Mouse (Mus musculus) limb, embryonic 15.5 days (tissue): ENCODE results near the gene Uqcrh. TPM values are rescaled to one million over a fixed set of nuclear protein-coding genes. Genes with fewer than 3 reads are reported as not detected.

Experiments used
- ATAC-seq: fragments of 200-750 bp; cut with Nextera tagmentation; 2 replicates; pipeline ENCODE4 v1.8.0; 2017; ENCODE audit warnings: low read depth, moderate TSS enrichment; ENCODE audit not compliant: insufficient number of reproducible peaks, low FRiP score, low TSS enrichment
- H3K27ac ChIP-seq: fragments of 300-500 bp; sonication (generic); 2 replicates; pipeline ENCODE4 v1.5.1; 2015; ENCODE audit warnings: moderate library complexity, mild to moderate bottlenecking, inconsistent platforms
- H3K27me3 ChIP-seq: fragments of 300-500 bp; sonication (generic); 2 replicates; pipeline ENCODE4 v1.6.1; 2015; ENCODE audit warnings: inconsistent platforms
- H3K36me3 ChIP-seq: fragments of 300-500 bp; sonication (generic); 2 replicates; pipeline ENCODE4 v1.6.1; 2015; ENCODE audit warnings: inconsistent platforms
- H3K4me1 ChIP-seq: fragments of 300-500 bp; sonication (generic); 2 replicates; pipeline ENCODE4 v1.6.1; 2015; ENCODE audit warnings: inconsistent platforms
- H3K4me2 ChIP-seq: fragments of 300-500 bp; sonication (generic); 2 replicates; pipeline ENCODE4 v1.6.1; 2015; ENCODE audit warnings: mild to moderate bottlenecking, inconsistent platforms
- H3K4me3 ChIP-seq: fragments of 300-500 bp; sonication (generic); 2 replicates; pipeline ENCODE4 v1.5.1; 2015; ENCODE audit warnings: mild to moderate bottlenecking, inconsistent platforms
- H3K9ac ChIP-seq: fragments of 300-500 bp; sonication (generic); 2 replicates; pipeline ENCODE4 v1.6.1; 2015; ENCODE audit warnings: inconsistent platforms
- H3K9me3 ChIP-seq: fragments of 300-500 bp; sonication (generic); 2 replicates; pipeline ENCODE4 v1.6.1; 2016; ENCODE audit warnings: inconsistent platforms
- WGBS: fragments of 180-500 bp; shearing (Covaris S2); methylation state at CpG from one replicate; pipeline ENCODE4 v1.1.7; 2015; 5-methylcytosine and 5-hydroxymethylcytosine counted together
- polyA plus RNA-seq: library from polyadenylated mRNA; unstranded; fragments of >200 nt; fragmentation: Nextera tagmentation; extraction: Ambion mirVana; gene quantifications from 2 replicates; pipeline ENCODE4 v1.2.1, GENCODE M21; 2015

Uqcrh gene
- polyA plus RNA-seq, result 456 and 471 TPM in 2 replicates

DNA sequence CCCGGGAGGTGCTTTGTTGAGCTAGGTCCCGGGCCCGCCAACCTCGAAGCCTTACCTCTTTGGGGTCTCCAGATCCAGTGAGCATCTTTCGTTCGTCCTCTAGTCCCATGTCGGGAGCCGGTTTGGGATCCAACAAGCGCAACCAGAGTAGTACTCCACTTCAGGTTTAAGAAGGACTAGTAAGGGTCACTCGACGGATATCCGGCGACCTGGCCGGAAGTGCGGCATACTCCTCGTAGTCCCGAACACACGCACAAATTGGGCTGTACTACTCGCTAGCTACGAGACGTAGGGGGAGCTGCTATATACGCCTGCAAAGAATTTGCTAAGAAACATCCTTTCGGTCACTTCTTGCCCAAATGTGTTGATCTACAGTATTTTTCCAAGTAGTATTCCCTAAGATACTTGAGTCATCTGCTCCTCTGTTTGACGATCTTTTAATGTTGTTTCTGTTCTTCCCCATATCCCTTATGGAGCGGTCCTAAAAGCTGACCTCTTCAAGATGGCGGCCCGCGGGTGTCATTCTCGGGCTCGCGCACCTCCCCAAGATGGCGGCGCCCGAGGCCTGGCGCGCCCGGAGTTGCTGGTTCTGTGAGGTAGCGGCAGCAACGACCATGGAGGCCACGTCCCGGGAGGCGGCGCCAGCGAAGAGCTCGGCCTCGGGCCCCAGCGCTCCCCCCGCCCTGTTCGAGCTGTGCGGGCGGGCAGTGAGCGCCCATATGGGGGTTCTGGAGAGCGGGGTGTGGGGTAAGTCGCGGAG lies at the start of gene Uqcrh, which contains the start of gene Lrrc41:
TSS of gene Uqcrh (minus strand) at position 211 of the 760 bp plus-strand sequence.
TSS of gene Lrrc41 (plus strand) at position 409 of the 760 bp plus-strand sequence.
- Histone ChIP-seq H3K4me3 (peak within 1 kb of the TSS; percentile 96), H3K4me1 (peaks cover 26% of the 10 kb centered on the region), H3K27ac (peak within 1 kb of the TSS; percentile 99), H3K36me3 (peaks cover 13% of the 10 kb centered on the region; the same call in 1 of the 2 replicates), H3K9me3 (no peaks in the 10 kb centered on the region), H3K9ac (peak within 1 kb of the TSS; percentile 99), H3K27me3 (no peaks in the 10 kb centered on the region), H3K4me2 (peak within 1 kb of the TSS; percentile 58)
- under 1% methylated on average over 55 of the region's 55 CpGs for WGBS
- ATAC-seq, result peak; percentile 94

DNA sequence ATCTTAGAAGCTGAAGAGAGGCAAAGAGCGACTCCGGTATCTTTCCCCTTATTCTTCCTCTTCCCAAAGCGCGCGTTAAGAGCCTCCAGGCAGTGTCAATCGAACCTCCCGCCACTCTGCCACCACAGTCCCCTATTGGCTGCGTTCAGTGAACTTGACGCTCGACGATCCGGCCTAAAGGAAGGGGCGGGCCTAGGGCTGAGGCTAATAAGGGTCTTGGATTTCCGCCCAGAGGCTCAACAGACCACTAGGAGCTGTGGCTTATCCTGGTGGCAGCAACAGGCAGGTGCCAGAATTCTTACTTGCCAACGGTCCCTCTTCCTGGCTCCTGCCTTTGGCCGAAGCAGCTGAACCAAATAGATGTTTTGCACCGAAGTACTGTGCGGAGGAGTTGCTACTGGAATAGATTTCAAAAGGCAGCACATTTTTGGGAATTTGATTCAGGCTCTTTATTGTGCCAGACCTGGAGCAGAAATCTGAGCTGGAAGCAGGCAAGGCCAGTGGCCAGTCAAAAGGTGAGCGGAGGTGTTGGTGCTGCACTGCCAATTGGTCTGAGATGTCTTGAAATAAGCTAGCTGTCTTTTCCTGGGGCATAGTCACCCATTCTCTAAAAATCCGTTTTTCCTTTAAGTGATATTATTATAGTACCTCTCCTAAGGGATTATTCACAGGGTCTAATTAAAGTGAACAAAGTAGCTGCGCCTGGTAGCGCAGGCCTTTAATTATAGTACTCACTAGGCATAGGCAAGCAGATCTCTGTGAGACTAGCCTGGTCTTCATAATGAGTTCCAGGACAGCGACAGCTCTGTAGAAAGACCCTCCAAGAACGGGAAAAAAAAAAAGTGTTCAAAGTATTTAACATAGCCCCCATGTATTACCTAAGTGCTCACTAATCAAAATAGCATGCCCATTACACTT lies 49.0 kb upstream of the Uqcrh start, which contains the start of the genes Rad54l and Pomgnt1:
TSS of gene Rad54l (minus strand) at position 89 of the 918 bp plus-strand sequence.
TSS of gene Pomgnt1 (plus strand) at position 239 of the 918 bp plus-strand sequence.
- peak within 1 kb of the TSS; percentile 65 for H3K27ac ChIP-seq
- no peaks in the 10 kb centered on the region for H3K27me3 ChIP-seq
- peak; percentile 93 for ATAC-seq
- H3K36me3 ChIP-seq, result no peaks in the 10 kb centered on the region; the same call in 1 of the 2 replicates
- peak within 1 kb of the TSS; percentile 47 for H3K4me3 ChIP-seq
- H3K4me1 ChIP-seq, result peaks cover 11% of the 10 kb centered on the region
- peak within 1 kb of the TSS; percentile 58 for H3K4me2 ChIP-seq
- peak within 1 kb of the TSS; percentile 35 for H3K9ac ChIP-seq
- 3% methylated on average over 24 of the region's 24 CpGs for WGBS
- H3K9me3 ChIP-seq, result no peaks in the 10 kb centered on the region

DNA sequence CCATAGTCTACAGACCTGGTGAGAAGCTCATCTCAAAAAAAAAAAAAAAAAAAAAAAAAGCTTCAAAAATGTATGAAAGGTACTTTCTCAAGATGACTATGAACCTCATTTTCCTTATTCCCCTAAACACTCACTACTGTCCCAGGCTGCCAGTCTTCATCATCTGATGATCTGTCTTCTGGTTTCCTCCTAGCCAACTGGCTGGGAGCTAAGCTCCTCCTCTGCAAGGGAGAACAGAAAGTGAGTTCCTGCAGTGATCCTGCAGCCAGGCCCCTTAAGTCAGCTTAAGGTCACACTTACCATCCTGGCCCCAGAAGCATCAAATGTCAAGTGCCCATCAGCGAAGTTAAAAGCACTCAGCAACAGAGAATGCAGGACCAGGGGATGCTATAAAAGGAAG lies 47.9 kb upstream of the Uqcrh start:
- WGBS, result 3% methylated on average over 1 of the region's 1 CpGs
- H3K9me3 ChIP-seq, result no peaks in the 10 kb centered on the region
- peak overlapping the region; percentile 47 for H3K4me3 ChIP-seq
- H3K36me3 ChIP-seq, result no peaks in the 10 kb centered on the region; the same call in 1 of the 2 replicates
- H3K4me2 ChIP-seq, result peak overlapping the region; percentile 58
- H3K9ac ChIP-seq, result peak overlapping the region; percentile 35
- H3K27ac ChIP-seq, result no peak overlapping the region
- peaks cover 11% of the 10 kb centered on the region for H3K4me1 ChIP-seq
- ATAC-seq, result no peak
- H3K27me3 ChIP-seq, result no peaks in the 10 kb centered on the region

DNA sequence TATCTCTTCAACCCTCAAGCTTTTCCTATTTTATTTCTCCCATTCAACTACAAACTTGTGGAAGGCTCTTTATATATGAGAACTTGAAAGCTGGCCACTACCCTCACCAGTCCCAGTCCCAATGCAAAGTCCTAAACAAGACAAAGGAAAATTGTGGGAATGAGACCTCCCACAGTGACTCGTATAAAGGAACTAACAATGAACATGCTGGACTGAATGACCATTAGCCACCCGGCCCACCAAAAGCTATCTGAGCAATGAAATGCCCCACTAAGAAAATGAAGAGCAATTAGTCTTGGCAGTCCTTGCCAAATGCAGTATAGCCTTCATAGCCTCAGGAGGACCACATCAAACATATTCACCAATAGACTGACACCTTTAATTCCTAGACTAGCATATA lies 36.6 kb upstream of the Uqcrh start:
- no peak overlapping the region for H3K4me3 ChIP-seq
- H3K27ac ChIP-seq, result no peak overlapping the region
- WGBS, result 80% methylated on average over 2 of the region's 2 CpGs
- H3K27me3 ChIP-seq, result no peaks in the 10 kb centered on the region
- H3K9me3 ChIP-seq, result no peaks in the 10 kb centered on the region
- H3K9ac ChIP-seq, result no peak overlapping the region
- peaks cover 10% of the 10 kb centered on the region; the same call in 1 of the 2 replicates for H3K36me3 ChIP-seq
- H3K4me2 ChIP-seq, result no peak overlapping the region
- ATAC-seq, result no peak
- no peaks in the 10 kb centered on the region for H3K4me1 ChIP-seq

DNA sequence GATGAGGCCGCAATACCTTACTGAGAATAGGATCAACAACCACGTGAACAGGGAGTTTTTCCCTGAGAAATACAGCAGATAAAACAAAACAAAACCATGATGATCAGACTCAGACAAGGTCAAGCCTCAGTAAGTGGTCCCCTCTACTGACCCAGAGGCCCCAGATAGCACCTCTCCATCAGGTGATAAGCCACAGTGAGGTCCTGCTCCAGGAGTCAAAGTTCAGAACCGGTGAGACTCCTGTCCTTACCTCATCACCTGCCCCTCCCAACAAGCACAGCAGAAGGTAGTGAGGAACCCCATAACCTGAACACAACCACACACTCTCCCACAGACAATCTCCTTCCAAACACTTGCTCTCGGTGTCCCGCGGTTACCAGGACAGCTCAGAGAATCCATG lies 35.8 kb upstream of the Uqcrh start:
- Histone ChIP-seq H3K4me1 (no peaks in the 10 kb centered on the region), H3K4me2 (no peak overlapping the region), H3K27me3 (no peaks in the 10 kb centered on the region), H3K9ac (no peak overlapping the region), H3K9me3 (no peaks in the 10 kb centered on the region), H3K27ac (no peak overlapping the region), H3K36me3 (peaks cover 10% of the 10 kb centered on the region; the same call in 1 of the 2 replicates), H3K4me3 (no peak overlapping the region)
- WGBS, result 95% methylated on average over 6 of the region's 6 CpGs
- no peak for ATAC-seq

DNA sequence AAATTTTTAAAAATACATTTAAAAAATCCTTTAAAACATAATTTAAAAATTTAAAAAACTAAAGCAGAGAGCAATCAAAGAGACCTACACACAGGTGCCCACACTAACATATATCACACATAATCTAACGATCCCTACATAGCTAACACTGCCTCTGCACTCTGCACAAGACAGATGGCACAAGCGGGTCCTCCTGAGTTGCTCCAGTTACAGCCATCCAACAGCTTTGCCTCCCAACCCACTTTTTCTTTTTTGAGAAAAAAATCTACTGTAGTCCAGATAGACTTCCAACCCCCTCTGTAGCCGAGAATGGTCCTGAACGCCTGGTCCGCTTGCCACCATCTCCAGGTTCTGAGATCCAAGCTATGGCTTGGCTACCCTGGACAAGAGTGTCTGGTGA lies 30.4 kb upstream of the Uqcrh start:
- Histone ChIP-seq H3K4me2 (no peak overlapping the region), H3K4me1 (no peaks in the 10 kb centered on the region), H3K36me3 (peaks cover 26% of the 10 kb centered on the region), H3K4me3 (no peak overlapping the region), H3K27ac (no peak overlapping the region), H3K27me3 (no peaks in the 10 kb centered on the region), H3K9ac (no peak overlapping the region), H3K9me3 (no peaks in the 10 kb centered on the region)
- no peak for ATAC-seq
- WGBS, result 95% methylated on average over 5 of the region's 5 CpGs

DNA sequence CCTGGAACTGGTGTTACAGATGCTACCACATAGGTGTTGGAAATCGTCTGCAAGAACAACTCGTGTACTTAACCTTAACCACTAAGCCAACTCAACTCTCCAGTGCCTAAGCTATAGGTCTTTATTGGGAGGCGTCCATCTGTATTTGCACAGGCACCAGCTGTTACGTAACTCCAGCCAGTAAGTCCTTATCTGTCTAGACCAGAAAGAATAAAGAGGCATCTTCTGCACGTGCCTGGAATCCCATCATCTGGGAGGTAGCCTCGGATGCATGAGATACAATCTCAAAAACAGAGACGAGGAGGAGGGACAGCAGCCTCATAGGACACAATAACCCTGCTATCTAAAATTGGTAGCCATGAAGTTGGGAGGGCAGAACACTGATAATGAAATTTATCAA lies 26.1 kb upstream of the Uqcrh start:
- WGBS, result 87% methylated on average over 7 of the region's 7 CpGs

DNA sequence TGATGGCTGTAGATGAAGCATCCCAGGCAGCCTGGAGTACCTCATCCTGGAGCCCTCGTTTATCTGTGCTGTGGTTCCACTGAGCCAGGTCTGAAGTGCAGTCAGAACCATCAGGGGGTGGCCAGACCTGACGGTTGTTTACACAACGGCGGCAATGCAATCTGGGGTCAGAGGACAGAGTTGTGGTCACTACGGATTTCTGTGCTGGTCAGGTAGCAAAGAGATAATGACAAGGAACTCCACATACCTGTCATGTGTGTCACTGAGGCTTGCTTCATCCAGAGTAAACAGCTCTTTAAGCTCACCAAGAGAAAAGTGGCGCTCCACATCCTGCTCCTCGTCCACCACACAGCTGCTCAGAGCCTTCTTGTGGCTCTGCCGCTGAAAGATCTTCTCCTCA lies 22.3 kb upstream of the Uqcrh start:
- H3K36me3 ChIP-seq, result peaks cover 94% of the 10 kb centered on the region
- no peak for ATAC-seq
- 85% methylated on average over 8 of the region's 8 CpGs for WGBS

More for the DNA sequence above, 26.1 kb upstream of the Uqcrh start:
- no peak overlapping the region for H3K4me2 ChIP-seq
- no peak overlapping the region for H3K27ac ChIP-seq
- H3K9me3 ChIP-seq, result no peaks in the 10 kb centered on the region
- no peak for ATAC-seq
- H3K4me3 ChIP-seq, result no peak overlapping the region
- no peak overlapping the region for H3K9ac ChIP-seq
- H3K27me3 ChIP-seq, result no peaks in the 10 kb centered on the region
- no peaks in the 10 kb centered on the region for H3K4me1 ChIP-seq
- H3K36me3 ChIP-seq, result peaks cover 66% of the 10 kb centered on the region

DNA sequence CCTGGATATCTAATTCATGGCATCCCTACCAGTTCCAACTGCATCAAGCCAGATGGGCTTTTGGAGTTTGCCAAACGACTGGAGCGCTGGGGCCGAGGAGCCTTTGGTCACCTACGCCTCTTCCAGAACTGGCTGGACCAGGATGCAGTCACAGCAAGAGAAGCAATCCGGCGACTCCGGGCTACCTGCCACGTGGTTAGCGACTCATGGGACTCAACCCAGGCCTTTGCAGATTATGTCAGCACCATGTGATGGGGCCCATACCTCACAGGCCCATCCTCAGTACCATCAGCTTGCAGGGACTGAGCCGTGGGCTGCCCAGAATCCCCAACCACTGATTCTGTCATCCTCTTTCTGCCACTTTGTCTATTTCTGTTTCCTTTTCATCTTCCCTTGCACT lies 21.4 kb upstream of the Uqcrh start:
- Histone ChIP-seq H3K4me2 (no peak overlapping the region), H3K9me3 (no peaks in the 10 kb centered on the region), H3K27ac (no peak overlapping the region), H3K36me3 (peaks cover 98% of the 10 kb centered on the region), H3K9ac (no peak overlapping the region), H3K4me3 (no peak overlapping the region), H3K4me1 (no peaks in the 10 kb centered on the region), H3K27me3 (no peaks in the 10 kb centered on the region)
- 86% methylated on average over 10 of the region's 10 CpGs for WGBS
- ATAC-seq, result no peak

More for the DNA sequence above, 22.3 kb upstream of the Uqcrh start:
- H3K9ac ChIP-seq, result no peak overlapping the region
- no peak overlapping the region for H3K27ac ChIP-seq
- H3K4me2 ChIP-seq, result no peak overlapping the region
- H3K4me3 ChIP-seq, result no peak overlapping the region
- H3K9me3 ChIP-seq, result no peaks in the 10 kb centered on the region
- no peaks in the 10 kb centered on the region for H3K4me1 ChIP-seq
- H3K27me3 ChIP-seq, result no peaks in the 10 kb centered on the region

DNA sequence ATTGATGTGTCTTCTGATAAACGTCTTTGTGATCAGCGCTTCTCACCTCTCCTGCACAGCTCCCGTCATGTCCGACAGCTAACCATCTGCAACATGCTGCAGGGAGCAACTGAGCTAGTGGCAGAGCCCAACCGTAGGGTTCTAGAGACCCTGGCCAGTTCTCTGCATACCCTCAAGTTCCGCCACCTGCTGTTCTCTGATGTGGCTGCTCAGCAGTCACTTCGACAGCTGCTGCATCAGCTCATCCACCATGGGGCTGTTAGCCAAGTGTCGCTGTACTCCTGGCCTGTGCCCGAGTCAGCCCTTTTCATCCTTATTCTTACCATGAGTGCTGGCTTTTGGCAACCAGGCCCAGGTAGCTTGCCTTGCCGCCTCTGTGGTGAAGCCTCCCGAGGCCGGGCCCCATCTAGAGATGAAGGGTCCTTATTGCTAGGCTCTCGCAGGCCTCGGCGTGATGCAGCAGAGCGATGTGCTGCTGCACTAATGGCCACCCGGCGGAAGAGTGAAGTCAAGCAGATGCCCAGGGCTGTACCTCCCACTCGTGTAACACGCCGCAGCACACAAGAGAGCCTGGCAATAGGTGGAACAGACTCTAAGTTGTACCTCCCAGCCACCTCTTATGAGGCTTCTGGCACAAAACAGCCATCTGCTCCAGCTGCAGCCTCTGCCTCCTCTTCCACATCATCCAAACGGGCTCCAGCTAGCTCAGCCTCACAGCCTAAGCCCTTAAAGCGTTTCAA lies 13.8 kb upstream of the Uqcrh start:
- no peak overlapping the region for H3K27ac ChIP-seq
- no peaks in the 10 kb centered on the region for H3K4me1 ChIP-seq
- no peaks in the 10 kb centered on the region for H3K27me3 ChIP-seq
- no peak for ATAC-seq
- no peak overlapping the region for H3K4me2 ChIP-seq
- H3K9me3 ChIP-seq, result no peaks in the 10 kb centered on the region
- no peak overlapping the region for H3K9ac ChIP-seq
- 86% methylated on average over 23 of the region's 23 CpGs for WGBS
- H3K36me3 ChIP-seq, result peaks cover 93% of the 10 kb centered on the region
- H3K4me3 ChIP-seq, result no peak overlapping the region
